Mouse (Mus musculus): Measurements from ENCODE around the gene Cntn6. TPM values are rescaled to one million over a fixed set of nuclear protein-coding genes. Genes with fewer than 3 reads are reported as not detected.
A peak's percentile ranks its signal among the peaks of the same experiment; 100 is the strongest.

Cntn6 gene
- polyA plus RNA-seq, 1 experiment from 2014 or later = 0.39 TPM

- WGBS = 89% methylated on average over 4 of the region's 4 CpGs
- Histone ChIP-seq H3K4me3 (no peak overlapping the region), H3K4me1 (replicated peaks) (no peaks in the 10 kb centered on the region), H3K27ac (no peak overlapping the region), H3K36me3 (no peaks in the 10 kb centered on the region), H3K9me3 (no peaks in the 10 kb centered on the region), H3K27me3 (ENCODE audit: insufficient read depth, poor library complexity, severe bottlenecking) (no peaks in the 10 kb centered on the region)
- DNase-seq (ENCODE audit: low spot score) = no peak
These were observed 315.9 kb downstream of the Cntn6 start for GRCm38 (mm10) chr6:104808526-104808925.

- Histone ChIP-seq H3K36me3 (no peaks in the 10 kb centered on the region), H3K27me3 (ENCODE audit: insufficient read depth, poor library complexity, severe bottlenecking) (no peaks in the 10 kb centered on the region), H3K4me1 (replicated peaks) (no peaks in the 10 kb centered on the region), H3K9me3 (no peaks in the 10 kb centered on the region), H3K4me3 (no peak overlapping the region), H3K27ac (no peak overlapping the region)
- WGBS = 84% methylated on average over 2 of the region's 2 CpGs
- no peak for DNase-seq (ENCODE audit: low spot score)
These were observed 323.0 kb downstream of the Cntn6 start for GRCm38 (mm10) chr6:104815610-104816009.

GRCm38 (mm10) chr6:104879711-104880110 lies 387.1 kb downstream of the Cntn6 start:
- H3K4me3 ChIP-seq = no peak overlapping the region
- H3K27ac ChIP-seq = no peak overlapping the region
- H3K27me3 ChIP-seq (ENCODE audit: insufficient read depth, poor library complexity, severe bottlenecking) = no peaks in the 10 kb centered on the region
- no peak for DNase-seq (ENCODE audit: low spot score)
- H3K4me1 ChIP-seq (replicated peaks) = no peaks in the 10 kb centered on the region
- 70% methylated on average over 1 of the region's 1 CpGs for WGBS
- no peaks in the 10 kb centered on the region for H3K9me3 ChIP-seq
- no peaks in the 10 kb centered on the region for H3K36me3 ChIP-seq

- Histone ChIP-seq H3K27ac (no peak overlapping the region), H3K9me3 (no peaks in the 10 kb centered on the region), H3K4me1 (replicated peaks) (no peaks in the 10 kb centered on the region), H3K36me3 (no peaks in the 10 kb centered on the region), H3K27me3 (ENCODE audit: insufficient read depth, poor library complexity, severe bottlenecking) (no peaks in the 10 kb centered on the region), H3K4me3 (no peak overlapping the region)
- DNase-seq (ENCODE audit: low spot score) = peak; percentile 18
- WGBS = 22% methylated on average over 2 of the region's 2 CpGs
These were observed 391.4 kb downstream of the Cntn6 start for GRCm38 (mm10) chr6:104884021-104884420.

- DNase-seq (ENCODE audit: low spot score) = no peak
- H3K4me3 ChIP-seq = no peak overlapping the region
- H3K27ac ChIP-seq = no peak overlapping the region
- H3K36me3 ChIP-seq = no peaks in the 10 kb centered on the region
- H3K9me3 ChIP-seq = no peaks in the 10 kb centered on the region
- H3K27me3 ChIP-seq (ENCODE audit: insufficient read depth, poor library complexity, severe bottlenecking) = no peaks in the 10 kb centered on the region
- no peaks in the 10 kb centered on the region for H3K4me1 ChIP-seq (replicated peaks)
These were observed 393.2 kb downstream of the Cntn6 start for GRCm38 (mm10) chr6:104885829-104886228.

- WGBS = 90% methylated on average over 3 of the region's 3 CpGs
- Histone ChIP-seq H3K27me3 (ENCODE audit: insufficient read depth, poor library complexity, severe bottlenecking) (no peaks in the 10 kb centered on the region), H3K36me3 (no peaks in the 10 kb centered on the region), H3K27ac (no peak overlapping the region), H3K4me1 (replicated peaks) (no peaks in the 10 kb centered on the region), H3K9me3 (no peaks in the 10 kb centered on the region), H3K4me3 (no peak overlapping the region)
- no peak for DNase-seq (ENCODE audit: low spot score)
These were observed 398.5 kb downstream of the Cntn6 start for GRCm38 (mm10) chr6:104891071-104891470.

Measured in hindbrain, embryonic 10.5 days (tissue).